Mouse (Mus musculus): ENCODE results near the gene Ptprh. TPM values are rescaled to one million over a fixed set of nuclear protein-coding genes. Genes with fewer than 3 reads are reported as not detected.
"Not testable (repeated sequence)": the region's sequence is repeated elsewhere in the genome, so short reads cannot be mapped to it uniquely, and the experiment has no call there.

Gene Ptprh
- polyA plus RNA-seq, 1 experiment from 2014 or later: 0.13 TPM

- no peak overlapping the region for H3K27ac ChIP-seq
These were observed 76.5 kb downstream of the Ptprh start for GRCm38 (mm10) chr7:4527302-4527689.

GRCm38 (mm10) chr7:4526341-4527301 is 77.2 kb downstream of the Ptprh start:
- peak overlapping the region; percentile 46; the same call in 1 of the 2 replicates for H3K9ac ChIP-seq (ENCODE audit: low read depth, low read length)
- 30% methylated on average over 40 of the region's 40 CpGs for WGBS
- DNase-seq (ENCODE audit: low spot score) (peak; percentile 95), ATAC-seq (replicated peaks; ENCODE audit: low FRiP score, low read depth) (peak; percentile 82)
- H3K4me3 ChIP-seq (replicated peaks; ENCODE audit: low read depth, low read length): peak overlapping the region; percentile 8; the same call in 1 of the 2 replicates
- TF ChIP-seq CTCF (IDR thresholded peaks at IDR 0.05; ENCODE audit: low read depth): peak; percentile 80
- no peaks in the 10 kb centered on the region for H3K36me3 ChIP-seq (ENCODE audit: insufficient read depth, low read length)
- H3K4me1 ChIP-seq (replicated peaks; ENCODE audit: insufficient read depth, low read length): peaks cover 3% of the 10 kb centered on the region; the same call in 1 of the 2 replicates
- peak overlapping the region; percentile 49 for H3K4me2 ChIP-seq (ENCODE audit: low read length)
- H3K27me3 ChIP-seq (ENCODE audit: insufficient read depth, low read length): no peaks in the 10 kb centered on the region
- H3K9me3 ChIP-seq (replicated peaks; ENCODE audit: low read length): no peaks in the 10 kb centered on the region
- H3K27ac ChIP-seq: no peak overlapping the region

More at GRCm38 (mm10) chr7:4527302-4527689, 76.5 kb downstream of the Ptprh start:
- Histone ChIP-seq H3K27me3 (ENCODE audit: insufficient read depth, low read length) (no peaks in the 10 kb centered on the region), H3K9me3 (replicated peaks; ENCODE audit: low read length) (no peaks in the 10 kb centered on the region), H3K4me1 (replicated peaks; ENCODE audit: insufficient read depth, low read length) (peaks cover 8% of the 10 kb centered on the region; the same call in 1 of the 2 replicates), H3K4me3 (replicated peaks; ENCODE audit: low read depth, low read length) (0 out of 2 replicates have a peak overlapping the region, but pooled peaks have one; percentile 8), H3K4me2 (ENCODE audit: low read length) (peak overlapping the region; percentile 49), H3K36me3 (ENCODE audit: insufficient read depth, low read length) (no peaks in the 10 kb centered on the region), H3K9ac (ENCODE audit: low read depth, low read length) (no peak overlapping the region; the same call in 1 of the 2 replicates)
- DNase-seq (ENCODE audit: low spot score) (no peak), ATAC-seq (replicated peaks; ENCODE audit: low FRiP score, low read depth) (no peak)
- TF ChIP-seq CTCF (IDR thresholded peaks at IDR 0.05; ENCODE audit: low read depth): no peak
- WGBS: 57% methylated on average over 18 of the region's 18 CpGs

GRCm38 (mm10) chr7:4524212-4524922 is 79.5 kb downstream of the Ptprh start, which contains the start of gene Tnni3:
Tnni3 (minus strand) TSS chr7:4524229.
- WGBS: 66% methylated on average over 15 of the region's 15 CpGs
- not testable (repeated sequence) for H3K4me3 ChIP-seq (replicated peaks; ENCODE audit: low read depth, low read length); H3K9ac ChIP-seq (ENCODE audit: low read depth, low read length); ATAC-seq (replicated peaks; ENCODE audit: low FRiP score, low read depth); H3K36me3 ChIP-seq (ENCODE audit: insufficient read depth, low read length); H3K4me1 ChIP-seq (replicated peaks; ENCODE audit: insufficient read depth, low read length); H3K27ac ChIP-seq; H3K9me3 ChIP-seq (replicated peaks; ENCODE audit: low read length); H3K4me2 ChIP-seq (ENCODE audit: low read length); H3K27me3 ChIP-seq (ENCODE audit: insufficient read depth, low read length)
- peak; percentile 79 for TF ChIP-seq CTCF (IDR thresholded peaks at IDR 0.05; ENCODE audit: low read depth)
- peak; percentile 82 for DNase-seq (ENCODE audit: low spot score)

GRCm38 (mm10) chr7:4523205-4524130 is 80.4 kb downstream of the Ptprh start:
- Histone ChIP-seq H3K4me3 (replicated peaks; ENCODE audit: low read depth, low read length) (no peak overlapping the region), H3K4me1 (replicated peaks; ENCODE audit: insufficient read depth, low read length) (peaks cover 9% of the 10 kb centered on the region; the same call in 1 of the 2 replicates), H3K36me3 (ENCODE audit: insufficient read depth, low read length) (no peaks in the 10 kb centered on the region), H3K27ac (no peak overlapping the region), H3K9ac (ENCODE audit: low read depth, low read length) (no peak overlapping the region), H3K4me2 (ENCODE audit: low read length) (no peak overlapping the region), H3K9me3 (replicated peaks; ENCODE audit: low read length) (no peaks in the 10 kb centered on the region), H3K27me3 (ENCODE audit: insufficient read depth, low read length) (no peaks in the 10 kb centered on the region)
- ATAC-seq (replicated peaks; ENCODE audit: low FRiP score, low read depth) (no peak), DNase-seq (ENCODE audit: low spot score) (no peak)
- WGBS: 87% methylated on average over 33 of the region's 33 CpGs
- no peak for TF ChIP-seq CTCF (IDR thresholded peaks at IDR 0.05; ENCODE audit: low read depth)

GRCm38 (mm10) chr7:4522292-4522691 is 81.5 kb downstream of the Ptprh start:
- Histone ChIP-seq H3K4me1 (replicated peaks; ENCODE audit: insufficient read depth, low read length) (peaks cover 9% of the 10 kb centered on the region; the same call in 1 of the 2 replicates), H3K9ac (ENCODE audit: low read depth, low read length) (no peak overlapping the region), H3K4me2 (ENCODE audit: low read length) (no peak overlapping the region), H3K27me3 (ENCODE audit: insufficient read depth, low read length) (no peaks in the 10 kb centered on the region), H3K9me3 (replicated peaks; ENCODE audit: low read length) (no peaks in the 10 kb centered on the region), H3K36me3 (ENCODE audit: insufficient read depth, low read length) (no peaks in the 10 kb centered on the region), H3K4me3 (replicated peaks; ENCODE audit: low read depth, low read length) (no peak overlapping the region), H3K27ac (no peak overlapping the region)
- 72% methylated on average over 6 of the region's 6 CpGs for WGBS
- no peak for DNase-seq (ENCODE audit: low spot score)
- TF ChIP-seq CTCF (IDR thresholded peaks at IDR 0.05; ENCODE audit: low read depth): no peak
- ATAC-seq (replicated peaks; ENCODE audit: low FRiP score, low read depth): no peak

All from kidney, postnatal 0 days (tissue).